Mouse (Mus musculus): ENCODE measurements around the gene Theg. TPM values are rescaled to one million over a fixed set of nuclear protein-coding genes. Genes with fewer than 3 reads are reported as not detected.

Gene Theg
- total RNA-seq, 2 experiments from 2014 or later, result 1.1 to 1.3 TPM

GRCm38 (mm10) chr10:79597051-79597935 lies 10.2 kb upstream of the Theg start:
- peak; percentile 77 to 84 for DNase-seq (ENCODE audit: low spot score in 2 of 2)
- intact Hi-C loops (cut with DNase I), result no loop called here

- no peak for DNase-seq (ENCODE audit: low spot score in 2 of 2)
- intact Hi-C loops (cut with DNase I), result loop anchor here (1.0 to 2.0 kb wide), 2 partner anchors 53 to 74 kb away; partner anchors contain the start of gene Tpgs1
Observed at GRCm38 (mm10) chr10:79595590-79595929, 8.4 kb upstream of the Theg start.

- DNase-seq (ENCODE audit: low spot score in 2 of 2), result peak in 1 of 2 experiments; percentile 64
- intact Hi-C loops (cut with DNase I), result loop anchor here (1.0 to 2.0 kb wide), 2 partner anchors 54 to 74 kb away; partner anchors contain the start of gene Tpgs1
Observed at GRCm38 (mm10) chr10:79594872-79595589, 7.9 kb upstream of the Theg start.

- intact Hi-C loops (cut with DNase I), result loop anchor here (2.0 kb wide), 1 partner anchor 55 kb away; no protein-coding TSS in a partner anchor
Observed at GRCm38 (mm10) chr10:79594111-79594510, 7.0 kb upstream of the Theg start.

GRCm38 (mm10) chr10:79590702-79591101 lies 3.6 kb upstream of the Theg start:
- intact Hi-C loops (cut with DNase I), result no loop called here
- DNase-seq (ENCODE audit: low spot score in 2 of 2), result no peak

More at GRCm38 (mm10) chr10:79594111-79594510, 7.0 kb upstream of the Theg start:
- DNase-seq (ENCODE audit: low spot score in 2 of 2), result no peak

- intact Hi-C loops (cut with DNase I), result no loop called here
- DNase-seq (ENCODE audit: low spot score in 2 of 2), result no peak
Observed at GRCm38 (mm10) chr10:79587752-79588126, 608 bp upstream of the Theg start.

- intact Hi-C loops (cut with DNase I), result no loop called here
- DNase-seq (ENCODE audit: low spot score in 2 of 2), result no peak
Observed at GRCm38 (mm10) chr10:79586243-79586642, 888 bp downstream of the Theg start.

GRCm38 (mm10) chr10:79585723-79586122 lies 1.4 kb downstream of the Theg start:
- no peak for DNase-seq (ENCODE audit: low spot score in 2 of 2)
- intact Hi-C loops (cut with DNase I), result no loop called here

GRCm38 (mm10) chr10:79585136-79585535 lies 2.0 kb downstream of the Theg start:
- intact Hi-C loops (cut with DNase I), result no loop called here
- no peak for DNase-seq (ENCODE audit: low spot score in 2 of 2)

GRCm38 (mm10) chr10:79584426-79584825 lies 2.7 kb downstream of the Theg start:
- intact Hi-C loops (cut with DNase I), result no loop called here

GRCm38 (mm10) chr10:79584021-79584420 lies 3.1 kb downstream of the Theg start:
- no peak for DNase-seq (ENCODE audit: low spot score in 2 of 2)
- intact Hi-C loops (cut with DNase I), result no loop called here

More at GRCm38 (mm10) chr10:79584426-79584825, 2.7 kb downstream of the Theg start:
- no peak for DNase-seq (ENCODE audit: low spot score in 2 of 2)

GRCm38 (mm10) chr10:79581501-79581900 lies 5.6 kb downstream of the Theg start:
- DNase-seq (ENCODE audit: low spot score in 2 of 2), result no peak

GRCm38 (mm10) chr10:79580811-79581210 lies 6.3 kb downstream of the Theg start:
- intact Hi-C loops (cut with DNase I), result no loop called here
- no peak for DNase-seq (ENCODE audit: low spot score in 2 of 2)

More at GRCm38 (mm10) chr10:79581501-79581900, 5.6 kb downstream of the Theg start:
- intact Hi-C loops (cut with DNase I), result no loop called here

- intact Hi-C loops (cut with DNase I), result no loop called here
- no peak for DNase-seq (ENCODE audit: low spot score in 2 of 2)
Observed at GRCm38 (mm10) chr10:79580356-79580755, 6.8 kb downstream of the Theg start.

- DNase-seq (ENCODE audit: low spot score in 2 of 2), result no peak
- intact Hi-C loops (cut with DNase I), result no loop called here
Observed at GRCm38 (mm10) chr10:79579781-79580180, 7.3 kb downstream of the Theg start.

- intact Hi-C loops (cut with DNase I), result no loop called here
- DNase-seq (ENCODE audit: low spot score in 2 of 2), result no peak
Observed at GRCm38 (mm10) chr10:79578891-79579290, 8.2 kb downstream of the Theg start.

GRCm38 (mm10) chr10:79578276-79578675 lies 8.9 kb downstream of the Theg start:
- intact Hi-C loops (cut with DNase I), result no loop called here

GRCm38 (mm10) chr10:79577376-79577775 lies 9.8 kb downstream of the Theg start:
- intact Hi-C loops (cut with DNase I), result no loop called here
- DNase-seq (ENCODE audit: low spot score in 2 of 2), result no peak

More at GRCm38 (mm10) chr10:79578276-79578675, 8.9 kb downstream of the Theg start:
- DNase-seq (ENCODE audit: low spot score in 2 of 2), result no peak

- no peak for DNase-seq (ENCODE audit: low spot score in 2 of 2)
Observed at GRCm38 (mm10) chr10:79575754-79576153, 11.4 kb downstream of the Theg start.

GRCm38 (mm10) chr10:79574796-79575195 lies 12.3 kb downstream of the Theg start:
- intact Hi-C loops (cut with DNase I), result no loop called here
- DNase-seq (ENCODE audit: low spot score in 2 of 2), result no peak

More at GRCm38 (mm10) chr10:79575754-79576153, 11.4 kb downstream of the Theg start:
- intact Hi-C loops (cut with DNase I), result no loop called here
